Mouse (Mus musculus) hindbrain, embryonic 13.5 days (tissue): ENCODE results near the gene Hoxc6. TPM values are rescaled to one million over a fixed set of nuclear protein-coding genes. Genes with fewer than 3 reads are reported as not detected.
A peak's percentile ranks its signal among the peaks of the same experiment; 100 is the strongest.

ENCODE experiments used
- ATAC-seq: fragments of 200-750 bp; cut with Nextera tagmentation; 2 replicates; pipeline ENCODE4 v1.8.0; 2017; ENCODE audit warnings: moderate TSS enrichment; ENCODE audit not compliant: low FRiP score
- H3K27ac ChIP-seq: fragments of 300-500 bp; sonication (generic); 2 replicates; pipeline ENCODE4 v1.5.1; 2015; ENCODE audit warnings: inconsistent platforms, mild to moderate bottlenecking, moderate library complexity
- H3K27me3 ChIP-seq: fragments of 300-500 bp; sonication (generic); 2 replicates; pipeline ENCODE4 v1.6.1; 2015; ENCODE audit warnings: mild to moderate bottlenecking, inconsistent platforms
- H3K36me3 ChIP-seq: fragments of 300-500 bp; sonication (generic); 2 replicates; pipeline ENCODE4 v1.6.1; 2015; ENCODE audit warnings: mild to moderate bottlenecking, inconsistent platforms
- H3K4me1 ChIP-seq: fragments of 300-500 bp; sonication (generic); replicated peaks from 2 replicates; pipeline ENCODE4 v1.6.1; 2015; ENCODE audit warnings: inconsistent platforms
- H3K4me2 ChIP-seq: fragments of 300-500 bp; sonication (generic); 2 replicates; pipeline ENCODE4 v1.6.1; 2015; ENCODE audit warnings: inconsistent platforms, mild to moderate bottlenecking, moderate library complexity
- H3K4me3 ChIP-seq: fragments of 300-500 bp; sonication (generic); 2 replicates; pipeline ENCODE4 v1.5.1; 2015; ENCODE audit warnings: mild to moderate bottlenecking, inconsistent platforms
- H3K9ac ChIP-seq: fragments of 300-500 bp; sonication (generic); 2 replicates; pipeline ENCODE4 v1.6.1; 2015; ENCODE audit warnings: mild to moderate bottlenecking, inconsistent platforms
- H3K9me3 ChIP-seq: fragments of 300-500 bp; sonication (generic); 2 replicates; pipeline ENCODE4 v1.6.1; 2016; ENCODE audit warnings: inconsistent platforms
- WGBS: fragments of 180-500 bp; shearing (Covaris S2); methylation state at CpG from one replicate; pipeline ENCODE4 v1.1.7; 2015; 5-methylcytosine and 5-hydroxymethylcytosine counted together
- polyA plus RNA-seq: library from polyadenylated mRNA; unstranded; fragments of >200 nt; fragmentation: Nextera tagmentation; extraction: Ambion mirVana; gene quantifications from 2 replicates; pipeline ENCODE4 v1.2.1, GENCODE M21; 2015

Gene Hoxc6
- polyA plus RNA-seq, 1 experiment from 2014 or later = 9.1 TPM

DNA sequence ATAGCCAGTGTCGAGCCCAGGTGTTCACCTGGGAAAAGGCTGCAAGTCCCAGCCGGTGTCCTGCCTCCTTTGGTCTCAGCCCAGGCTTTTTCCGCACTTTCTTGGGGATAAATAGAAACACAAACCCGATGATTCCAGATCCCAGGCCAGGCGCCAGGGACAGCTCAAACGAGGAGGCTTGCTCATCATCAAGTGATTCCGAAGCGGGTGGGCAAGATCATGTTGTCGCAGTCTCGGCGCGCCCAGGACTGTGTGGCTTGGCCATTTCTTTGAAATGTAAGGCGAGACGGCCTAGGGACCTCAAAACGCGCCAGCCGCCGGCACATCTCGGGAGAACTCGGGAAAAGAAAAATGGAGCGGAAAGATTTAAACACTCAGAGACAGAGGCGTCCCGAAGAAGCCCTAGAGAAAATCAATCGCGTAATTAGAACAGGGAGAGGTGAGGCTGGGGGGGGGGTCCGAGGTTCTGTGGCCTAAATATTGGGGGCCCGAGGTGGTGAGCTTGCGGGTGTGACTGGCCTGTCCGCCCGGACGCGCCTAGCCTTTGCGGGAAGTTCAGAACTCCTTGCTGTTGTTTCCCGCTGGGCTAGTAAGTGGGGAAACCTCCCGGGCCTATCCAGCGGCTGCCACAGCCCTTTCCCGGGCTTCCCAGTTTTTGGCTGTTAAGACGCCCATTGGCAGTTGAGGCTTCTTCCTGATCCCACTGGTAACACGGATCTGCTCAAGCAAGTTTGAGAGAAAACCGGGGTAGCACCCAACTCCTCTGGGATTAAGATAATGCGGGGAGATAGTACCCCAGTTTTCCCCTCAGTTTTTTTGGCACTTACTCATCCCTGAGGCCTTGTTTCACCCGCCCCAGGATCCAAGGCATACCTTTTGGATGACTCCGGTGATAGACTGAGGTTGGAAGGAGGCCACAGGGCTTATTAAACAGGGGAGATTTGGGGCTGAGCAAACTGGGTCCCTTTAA is 29.5 kb downstream of the Hoxc6 start:
- no peaks in the 10 kb centered on the region for H3K36me3 ChIP-seq
- H3K4me1 ChIP-seq = peaks cover 27% of the 10 kb centered on the region
- H3K27ac ChIP-seq = peak overlapping the region; percentile 94
- no peaks in the 10 kb centered on the region for H3K9me3 ChIP-seq
- peak overlapping the region; percentile 55 for H3K4me2 ChIP-seq
- peak overlapping the region; percentile 41 for H3K4me3 ChIP-seq
- H3K27me3 ChIP-seq = peaks cover 98% of the 10 kb centered on the region
- peak overlapping the region; percentile 82 for H3K9ac ChIP-seq
- ATAC-seq = no peak
- WGBS = 2% methylated on average over 43 of the region's 43 CpGs

DNA sequence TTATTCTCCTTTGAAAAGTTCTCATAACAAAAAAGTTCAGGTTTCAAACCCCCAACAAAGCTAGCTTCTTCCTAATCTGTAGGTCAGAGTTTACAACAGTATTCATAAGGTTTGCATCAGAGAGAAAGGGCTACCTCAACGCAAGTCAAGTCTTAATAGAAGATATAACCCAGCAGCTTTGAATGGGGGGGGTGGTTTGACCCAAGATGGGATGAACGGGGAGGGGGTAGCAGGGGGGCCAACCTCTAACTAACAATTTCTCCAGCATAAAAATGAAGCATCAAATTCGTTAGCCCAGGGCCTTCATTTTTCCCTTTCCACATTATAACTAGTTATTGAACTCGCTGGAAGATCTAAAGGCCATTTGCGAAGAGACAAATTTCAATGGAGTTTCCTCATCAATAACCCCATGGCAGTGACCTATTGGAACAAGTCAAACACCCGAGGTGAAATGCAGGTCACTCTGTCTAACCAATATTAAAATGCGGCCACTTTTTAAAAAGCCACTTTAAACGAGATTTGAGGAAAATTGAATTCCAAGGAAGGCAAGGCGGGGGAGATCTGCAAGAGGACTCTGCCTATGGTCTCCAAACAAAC is 31.0 kb downstream of the Hoxc6 start:
- Histone ChIP-seq H3K9me3 (no peaks in the 10 kb centered on the region), H3K27me3 (peaks cover 96% of the 10 kb centered on the region), H3K36me3 (no peaks in the 10 kb centered on the region), H3K4me3 (no peak overlapping the region), H3K4me1 (peaks cover 35% of the 10 kb centered on the region), H3K9ac (peak overlapping the region; percentile 82; the same call in 1 of the 2 replicates), H3K4me2 (peak overlapping the region; percentile 55), H3K27ac (peak overlapping the region; percentile 94)
- 7% methylated on average over 9 of the region's 9 CpGs for WGBS
- ATAC-seq = no peak

DNA sequence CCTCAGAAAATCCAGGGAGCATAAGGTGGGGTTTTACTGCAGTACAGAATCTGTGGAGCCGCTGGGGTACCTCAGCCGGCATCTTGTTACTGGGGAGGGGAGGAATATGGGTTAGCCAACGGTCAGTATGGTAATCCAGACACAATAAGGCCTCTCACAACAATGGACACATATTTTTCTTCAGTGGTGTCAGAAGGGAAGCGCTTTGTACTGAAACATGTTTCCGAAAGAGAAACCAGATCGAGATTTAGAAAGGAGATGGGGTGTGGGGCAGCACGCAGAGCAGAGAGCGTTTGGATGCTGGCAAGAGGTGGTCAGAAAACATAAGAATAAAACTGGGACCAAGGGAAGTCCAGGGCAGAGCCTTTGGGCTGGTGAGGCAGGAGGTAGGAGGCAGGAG is 32.1 kb downstream of the Hoxc6 start:
- H3K9me3 ChIP-seq = no peaks in the 10 kb centered on the region
- peaks cover 32% of the 10 kb centered on the region for H3K4me1 ChIP-seq
- H3K27ac ChIP-seq = peak overlapping the region; percentile 94
- no peaks in the 10 kb centered on the region for H3K36me3 ChIP-seq
- peak overlapping the region; percentile 19 for H3K4me3 ChIP-seq
- H3K9ac ChIP-seq = peak overlapping the region; percentile 67
- peak overlapping the region; percentile 49 for H3K4me2 ChIP-seq
- H3K27me3 ChIP-seq = peaks cover 96% of the 10 kb centered on the region
- no peak for ATAC-seq
- 5% methylated on average over 8 of the region's 8 CpGs for WGBS

DNA sequence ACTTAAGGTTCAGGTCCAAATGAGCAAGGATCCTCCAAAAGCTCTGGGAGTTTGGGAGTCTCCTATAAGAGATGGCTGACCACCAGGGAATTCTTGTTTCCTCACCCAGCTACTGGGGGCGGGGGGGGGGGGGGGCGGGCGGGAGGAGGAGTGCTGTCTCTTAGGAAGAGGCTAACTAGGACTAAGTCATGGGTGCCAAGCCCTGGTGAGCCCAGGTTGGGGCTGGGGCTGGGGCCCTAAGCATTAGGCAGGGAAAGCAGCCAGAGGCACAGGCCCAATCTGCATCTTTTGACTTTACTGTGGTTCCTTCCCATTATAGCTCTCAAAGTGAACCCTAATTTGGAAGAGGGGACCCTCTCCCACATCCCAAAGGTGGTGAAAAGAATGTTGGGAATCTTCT is 34.1 kb downstream of the Hoxc6 start:
- ATAC-seq = no peak
- WGBS = 0% methylated on average over 3 of the region's 3 CpGs
- Histone ChIP-seq H3K36me3 (no peaks in the 10 kb centered on the region), H3K27me3 (peaks cover 96% of the 10 kb centered on the region), H3K4me3 (peak overlapping the region; percentile 22), H3K9ac (peak overlapping the region; percentile 60), H3K27ac (peak overlapping the region; percentile 97), H3K4me1 (peaks cover 28% of the 10 kb centered on the region), H3K9me3 (no peaks in the 10 kb centered on the region), H3K4me2 (peak overlapping the region; percentile 67)

DNA sequence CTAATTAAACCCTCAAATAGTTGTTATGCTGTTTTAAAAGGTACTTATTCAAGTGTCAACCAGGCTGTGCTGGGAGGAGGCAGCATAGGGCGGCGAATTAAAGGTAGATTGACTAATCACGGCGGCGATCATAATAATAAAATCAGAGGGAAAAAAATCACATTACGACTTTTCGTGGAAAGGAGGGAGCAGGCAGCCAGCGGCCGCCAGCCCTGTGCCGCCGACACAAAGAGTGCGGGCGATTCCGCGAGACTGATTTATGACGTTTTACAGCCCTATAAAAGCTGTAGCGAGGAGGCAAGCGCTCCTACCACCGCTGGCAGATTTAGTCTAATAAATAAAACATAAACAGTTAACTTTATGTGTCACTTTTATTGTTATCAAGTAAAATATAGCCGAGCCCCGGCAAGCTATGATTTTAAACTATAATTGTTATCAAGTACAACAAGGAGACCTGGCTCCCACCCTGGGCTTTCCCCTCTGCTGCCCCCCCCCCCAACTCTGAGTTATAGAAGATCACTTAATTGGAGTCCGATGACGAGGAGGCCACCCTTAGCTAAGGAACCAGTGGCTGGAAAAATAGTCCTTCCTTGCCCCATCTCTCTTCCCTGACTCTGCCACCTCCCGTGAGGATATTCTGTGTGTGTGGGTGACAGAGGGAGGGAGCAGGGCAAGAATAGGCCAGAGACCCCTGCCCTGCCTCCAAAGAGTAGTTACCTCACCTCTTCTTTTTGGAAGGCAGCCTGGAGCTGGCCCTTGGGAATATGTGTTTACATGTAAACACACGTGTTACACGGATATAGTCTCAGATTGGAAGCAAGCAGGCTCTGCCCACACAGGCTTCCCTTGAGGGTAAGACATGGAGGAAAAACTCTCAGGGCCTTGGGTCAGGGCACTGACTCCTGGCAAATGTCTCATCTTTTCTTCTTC is 34.9 kb downstream of the Hoxc6 start:
- Histone ChIP-seq H3K36me3 (no peaks in the 10 kb centered on the region), H3K9me3 (no peaks in the 10 kb centered on the region), H3K27me3 (peaks cover 96% of the 10 kb centered on the region), H3K4me3 (peak overlapping the region; percentile 22), H3K27ac (peak overlapping the region; percentile 97), H3K4me2 (peak overlapping the region; percentile 67), H3K4me1 (peaks cover 21% of the 10 kb centered on the region), H3K9ac (peak overlapping the region; percentile 60)
- ATAC-seq = no peak
- under 1% methylated on average over 26 of the region's 26 CpGs for WGBS

DNA sequence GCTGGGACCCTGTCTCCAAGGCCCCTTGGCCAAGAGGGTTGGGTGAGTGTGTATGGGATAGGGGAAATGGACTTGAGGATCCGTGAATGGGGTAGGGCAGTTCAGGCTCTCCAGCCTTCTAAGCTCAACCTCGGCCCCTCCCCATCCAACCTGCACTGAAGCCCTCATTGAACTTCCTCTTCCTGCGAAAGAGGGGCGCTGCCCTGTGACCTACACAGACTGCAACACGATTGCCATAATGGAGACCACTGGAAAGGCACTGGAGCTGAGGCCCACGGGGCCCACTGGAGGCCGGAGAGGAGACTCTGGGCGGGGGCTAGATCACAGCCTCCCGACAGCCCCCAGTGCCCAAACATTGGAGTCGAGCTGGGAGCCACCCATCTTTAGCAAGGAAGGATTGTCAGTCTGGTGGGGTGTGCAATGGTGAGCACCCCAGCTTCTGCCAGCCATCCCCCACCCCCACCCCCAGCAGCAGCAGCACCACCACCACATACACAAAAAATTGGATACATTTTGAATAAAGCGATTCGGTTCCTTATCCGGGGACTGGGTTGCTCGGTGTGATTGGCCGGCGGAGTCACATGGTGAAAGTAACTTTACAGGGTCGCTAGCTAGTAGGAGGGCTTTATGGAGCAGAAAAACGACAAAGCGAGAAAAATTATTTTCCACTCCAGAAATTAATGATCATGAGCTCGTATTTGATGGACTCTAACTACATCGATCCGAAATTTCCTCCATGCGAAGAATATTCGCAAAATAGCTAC is 36.2 kb downstream of the Hoxc6 start:
- Histone ChIP-seq H3K36me3 (no peaks in the 10 kb centered on the region), H3K4me2 (peak overlapping the region; percentile 67), H3K27me3 (peaks cover 96% of the 10 kb centered on the region), H3K9ac (peak overlapping the region; percentile 86), H3K4me3 (peak overlapping the region; percentile 52), H3K9me3 (no peaks in the 10 kb centered on the region), H3K4me1 (peaks cover 25% of the 10 kb centered on the region), H3K27ac (peak overlapping the region; percentile 97)
- ATAC-seq = peak; percentile 60
- under 1% methylated on average over 24 of the region's 24 CpGs for WGBS

DNA sequence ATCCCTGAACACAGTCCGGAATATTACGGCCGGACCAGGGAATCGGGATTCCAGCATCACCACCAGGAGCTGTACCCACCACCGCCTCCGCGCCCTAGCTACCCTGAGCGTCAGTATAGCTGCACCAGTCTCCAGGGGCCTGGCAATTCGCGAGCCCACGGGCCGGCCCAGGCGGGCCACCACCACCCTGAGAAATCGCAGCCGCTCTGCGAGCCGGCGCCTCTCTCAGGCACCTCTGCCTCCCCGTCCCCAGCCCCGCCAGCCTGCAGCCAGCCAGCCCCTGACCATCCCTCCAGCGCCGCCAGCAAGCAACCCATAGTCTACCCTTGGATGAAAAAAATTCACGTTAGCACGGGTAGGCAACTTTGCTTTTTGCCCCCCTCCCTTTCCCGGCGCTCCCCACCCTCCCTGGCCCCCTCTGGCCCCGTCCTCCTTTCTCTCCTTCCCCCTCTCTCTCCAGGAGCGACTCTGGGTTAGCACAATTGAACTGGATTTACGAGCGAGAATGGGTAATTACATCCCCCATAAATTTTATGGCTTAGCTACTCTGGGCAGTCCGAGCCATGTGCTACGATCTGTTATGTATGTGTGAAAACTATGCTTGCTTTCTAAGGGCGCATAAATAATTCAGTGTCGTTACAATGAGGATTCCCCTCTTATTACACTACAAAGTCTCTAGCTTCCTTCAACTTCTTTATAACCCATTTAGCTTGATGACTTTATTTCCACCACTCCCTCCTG is 36.9 kb downstream of the Hoxc6 start:
- peak overlapping the region; percentile 67 for H3K4me2 ChIP-seq
- under 1% methylated on average over 34 of the region's 34 CpGs for WGBS
- peaks cover 28% of the 10 kb centered on the region for H3K4me1 ChIP-seq
- no peaks in the 10 kb centered on the region for H3K36me3 ChIP-seq
- peak; percentile 59 for ATAC-seq
- H3K9me3 ChIP-seq = no peaks in the 10 kb centered on the region
- peak overlapping the region; percentile 52 for H3K4me3 ChIP-seq
- peak overlapping the region; percentile 86 for H3K9ac ChIP-seq
- H3K27ac ChIP-seq = peak overlapping the region; percentile 97
- H3K27me3 ChIP-seq = peaks cover 97% of the 10 kb centered on the region

DNA sequence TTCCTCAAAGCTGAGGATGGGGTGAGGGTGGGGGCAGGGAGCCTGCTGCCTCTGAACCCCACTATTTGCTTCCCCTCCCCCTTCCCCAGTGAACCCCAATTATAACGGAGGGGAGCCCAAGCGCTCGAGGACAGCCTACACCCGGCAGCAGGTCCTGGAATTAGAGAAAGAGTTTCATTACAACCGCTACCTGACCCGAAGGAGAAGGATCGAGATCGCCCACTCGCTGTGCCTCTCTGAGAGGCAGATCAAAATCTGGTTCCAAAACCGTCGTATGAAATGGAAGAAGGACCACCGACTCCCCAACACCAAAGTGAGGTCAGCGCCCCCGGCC is 37.5 kb downstream of the Hoxc6 start:
- WGBS = 0% methylated on average over 14 of the region's 14 CpGs
- peak overlapping the region; percentile 97 for H3K27ac ChIP-seq
- H3K36me3 ChIP-seq = no peaks in the 10 kb centered on the region
- H3K27me3 ChIP-seq = peaks cover 97% of the 10 kb centered on the region
- peak overlapping the region; percentile 67 for H3K4me2 ChIP-seq
- ATAC-seq = no peak
- H3K9ac ChIP-seq = peak overlapping the region; percentile 86
- peaks cover 32% of the 10 kb centered on the region for H3K4me1 ChIP-seq
- H3K9me3 ChIP-seq = no peaks in the 10 kb centered on the region
- peak overlapping the region; percentile 52 for H3K4me3 ChIP-seq

DNA sequence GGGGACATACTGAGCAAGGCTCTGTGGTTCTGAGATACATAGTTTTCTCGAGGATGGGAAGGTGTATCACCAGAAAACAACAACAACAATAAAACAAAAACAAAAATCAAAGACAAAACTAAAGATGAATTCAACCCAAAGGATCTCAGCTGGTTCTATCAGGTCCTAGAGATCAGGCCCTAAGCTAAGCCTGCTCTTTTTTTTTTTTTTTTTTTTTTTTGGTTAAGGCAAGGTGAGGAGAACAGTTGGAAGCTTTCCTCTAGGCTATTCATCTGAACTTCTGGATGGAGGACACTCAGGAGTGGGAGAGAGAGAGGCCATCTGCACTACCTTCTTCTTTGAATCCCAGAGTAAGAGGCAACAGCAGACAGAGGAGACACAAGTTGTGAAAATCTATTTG is 39.5 kb downstream of the Hoxc6 start:
- H3K27ac ChIP-seq = peak overlapping the region; percentile 97
- WGBS = 20% methylated on average over 1 of the region's 1 CpGs
- peak overlapping the region; percentile 86 for H3K9ac ChIP-seq
- no peak for ATAC-seq
- H3K4me3 ChIP-seq = peak overlapping the region; percentile 52
- peaks cover 44% of the 10 kb centered on the region for H3K4me1 ChIP-seq
- no peaks in the 10 kb centered on the region for H3K9me3 ChIP-seq
- peak overlapping the region; percentile 67 for H3K4me2 ChIP-seq
- H3K27me3 ChIP-seq = peaks cover 98% of the 10 kb centered on the region
- H3K36me3 ChIP-seq = no peaks in the 10 kb centered on the region

DNA sequence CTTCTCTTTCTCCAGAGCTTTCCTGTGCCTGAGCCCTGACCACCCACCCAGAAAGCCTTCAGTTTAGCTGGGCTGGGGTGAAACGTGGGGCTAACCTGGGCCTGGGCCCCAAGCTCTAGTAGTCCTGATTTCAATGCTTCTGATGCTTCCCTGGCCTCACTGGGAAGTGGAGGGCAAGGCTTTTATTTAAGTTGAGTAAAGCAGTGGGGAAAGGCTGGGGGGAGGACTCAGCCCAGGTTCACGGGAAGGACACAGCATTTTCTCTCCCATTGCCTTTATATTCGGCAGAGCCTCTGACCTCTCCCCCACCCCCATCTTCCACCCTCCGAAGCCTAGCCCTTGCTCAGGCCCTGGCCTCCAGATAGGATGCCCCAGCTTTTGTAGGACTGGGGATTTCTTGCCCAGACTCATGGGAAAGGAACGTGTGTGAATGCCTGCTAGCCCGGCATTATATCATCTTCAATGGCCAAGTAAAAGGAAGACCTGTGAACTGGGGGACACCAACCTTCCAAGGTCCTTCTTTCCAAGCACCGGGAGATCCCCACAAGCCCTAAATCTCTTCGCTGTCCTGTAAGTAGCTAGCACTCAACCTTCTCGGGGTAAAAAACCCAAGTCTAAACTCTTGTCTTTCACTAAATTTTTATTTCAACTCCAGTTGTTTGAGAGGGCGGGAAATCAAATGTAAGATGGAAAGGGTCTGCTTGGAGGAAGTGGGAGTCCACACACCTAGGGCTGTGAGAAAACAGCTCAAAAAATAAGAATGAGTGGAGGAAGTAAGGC is 40.8 kb downstream of the Hoxc6 start:
- H3K9me3 ChIP-seq = no peaks in the 10 kb centered on the region
- no peaks in the 10 kb centered on the region for H3K36me3 ChIP-seq
- WGBS = 8% methylated on average over 10 of the region's 10 CpGs
- H3K4me2 ChIP-seq = peak overlapping the region; percentile 67
- H3K4me1 ChIP-seq = peaks cover 49% of the 10 kb centered on the region
- peak overlapping the region; percentile 86 for H3K9ac ChIP-seq
- peak overlapping the region; percentile 52 for H3K4me3 ChIP-seq
- peaks cover 99% of the 10 kb centered on the region for H3K27me3 ChIP-seq
- peak overlapping the region; percentile 97 for H3K27ac ChIP-seq
- no peak for ATAC-seq
